Mouse (Mus musculus) CD4-positive, CD25-positive, alpha-beta regulatory T cell, adult 2 months (primary cell): ENCODE results near the gene Dstyk.

Experiments used
- DNase-seq: peaks from one replicate; pipeline ENCODE4 v3.0.0-alpha.2; 2012; ENCODE audit warnings: low read depth, low spot score

The Dstyk gene

GRCm38 (mm10) chr1:132511521-132511920, 94.2 kb downstream of the Dstyk start:
- no peak for DNase-seq

- DNase-seq: no peak
Observed at GRCm38 (mm10) chr1:132512106-132512505, 94.8 kb downstream of the Dstyk start.

DNA sequence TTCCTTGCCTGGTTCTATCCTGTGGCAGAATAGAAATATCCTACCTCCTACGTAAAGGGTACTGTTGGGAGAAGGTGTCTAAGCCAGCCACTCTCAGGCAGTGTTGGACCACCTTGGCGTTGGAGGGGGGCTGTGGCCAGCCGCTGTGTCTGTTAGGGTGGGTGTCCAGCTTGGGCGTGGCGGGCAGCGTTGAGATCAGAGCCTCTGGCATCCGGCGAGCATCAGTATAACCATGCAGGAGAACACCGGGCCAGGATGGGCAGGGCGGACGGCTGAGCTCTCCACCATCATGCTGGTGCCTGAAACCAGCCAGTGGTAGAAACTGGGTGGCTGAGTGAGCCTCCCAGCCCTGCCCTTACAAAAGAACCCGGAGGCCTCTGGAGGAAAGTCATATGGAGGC, 98.0 kb downstream of the Dstyk start:
- no peak for DNase-seq
